Comparison of ENCODE assay signal across 18 mouse cellular contexts in genomic region chr6:83219814-83220213, GRCm38 (mm10). TPM values are rescaled to one million over a fixed set of nuclear protein-coding genes. Genes with fewer than 3 reads are reported as not detected.
"Had no signal": no experiment of that assay in that cellular context is flagged by ENCODE, and none has a peak within 500 bp of the region (broad histone marks: within the 10 kb centered on the region; RNA-seq: fewer than 3 reads in every experiment).

Gene Slc4a5, plus strand, starts transcription at chr6:83219828.

- H3K4me1 ChIP-seq: limb, embryonic 13.5 days; liver, embryonic 12.5 days; liver, embryonic 15.5 days had no signal

- DNase-seq: kidney, adult 18-20 months; kidney, adult 9 months; kidney, postnatal 14 days; kidney, postnatal 4 days; liver; midbrain, embryonic 14.5 days; thymus, postnatal 25 days had no signal

- H3K9me3 ChIP-seq: limb, embryonic 10.5 days; limb, embryonic 13.5 days; liver, embryonic 12.5 days; liver, embryonic 15.5 days had no signal

- H3K27ac ChIP-seq: hindbrain, postnatal 0 days; limb, embryonic 10.5 days; limb, embryonic 13.5 days; liver, embryonic 12.5 days; liver, embryonic 15.5 days; macrophage had no signal

- H3K4me2 ChIP-seq: limb, embryonic 13.5 days; liver, embryonic 12.5 days; liver, embryonic 15.5 days had no signal

- H3K27me3 ChIP-seq: limb, embryonic 13.5 days; liver, embryonic 12.5 days had no signal

- ATAC-seq: hindbrain, postnatal 0 days; inflammation-experienced regulatory T-cells, adult 6 months; intestine, embryonic 16.5 days; liver, embryonic 12.5 days; lung, postnatal 0 days had no signal

- H3K4me3 ChIP-seq: limb, embryonic 10.5 days; limb, embryonic 13.5 days; liver, embryonic 12.5 days; liver, embryonic 15.5 days had no signal

- H3K36me3 ChIP-seq: limb, embryonic 10.5 days; limb, embryonic 13.5 days; liver, embryonic 12.5 days; liver, embryonic 15.5 days had no signal

- H3K9ac ChIP-seq: limb, embryonic 13.5 days; liver, embryonic 12.5 days; liver, embryonic 15.5 days had no signal

RNA-seq across cellular contexts. Expression of gene Slc4a5, which starts in this region (rescaled TPM):
- polyA plus RNA-seq: macrophage; neural tube, embryonic 14.5 days; urinary bladder, adult 2 months had no signal
